In the genomic region with DNA sequence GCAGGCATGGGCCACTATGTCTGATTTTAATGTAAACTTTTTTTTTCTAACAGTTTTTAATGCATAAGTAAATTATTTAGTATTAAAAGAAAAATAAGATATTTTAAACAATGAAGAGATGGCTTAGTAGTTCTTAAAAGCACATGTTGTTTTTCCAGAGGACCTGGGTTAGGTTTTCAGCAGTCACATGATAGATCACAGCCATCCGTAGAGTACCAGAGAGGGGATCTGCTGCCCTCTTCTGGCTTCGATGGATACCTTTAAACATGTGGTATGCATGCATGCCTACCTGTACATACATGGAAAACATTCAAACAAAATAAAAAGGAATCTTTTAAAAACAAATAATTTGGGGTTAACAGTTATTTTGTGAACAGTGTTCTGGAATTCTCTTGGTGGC, we compare ENCODE assay signal across 9 mouse cellular contexts. TPM values are rescaled to one million over a fixed set of nuclear protein-coding genes. Genes with fewer than 3 reads are reported as not detected.
DNase-seq lines count a peak whose midpoint lies in the region; ATAC-seq and TF ChIP-seq lines count a peak whose summit lies in the region.
"Had no signal": no experiment of that assay in that cellular context is flagged by ENCODE, and none has a peak within 500 bp of the region (broad histone marks: within the 10 kb centered on the region; RNA-seq: fewer than 3 reads in every experiment).

No protein-coding gene starts in this region.

- H3K9me3 ChIP-seq in liver, embryonic 12.5 days (replicated peaks): no peaks in the 10 kb centered on the region
- no peaks in the 10 kb centered on the region for H3K9me3 ChIP-seq in liver, postnatal 0 days (ENCODE audit: low read length)

- H3K4me3 ChIP-seq in liver, adult 2 months (ENCODE audit: insufficient read depth, low read depth, low read length): no peak overlapping the region
- no peak overlapping the region for H3K4me3 ChIP-seq in liver, embryonic 12.5 days
- H3K4me3 ChIP-seq in liver, postnatal 0 days (ENCODE audit: low read depth, low read length): no peak overlapping the region

- ATAC-seq in liver, embryonic 12.5 days: no peak
- ATAC-seq in liver, postnatal 0 days: no peak

- peaks cover 9% of the 10 kb centered on the region for H3K36me3 ChIP-seq in liver, adult 2 months (ENCODE audit: control insufficient read depth, insufficient read depth, low read length)
- H3K36me3 ChIP-seq in liver, embryonic 12.5 days: peaks cover 60% of the 10 kb centered on the region
- peaks cover 24% of the 10 kb centered on the region for H3K36me3 ChIP-seq in liver, postnatal 0 days (replicated peaks; ENCODE audit: insufficient read depth, low read length)

- WGBS in liver, adult 2 months: 96% methylated on average over 2 of the region's 2 CpGs
- WGBS in liver, embryonic 12.5 days (ENCODE audit: insufficient replicate concordance): 72% methylated on average over 2 of the region's 2 CpGs
- WGBS in liver, postnatal 0 days (ENCODE audit: insufficient replicate concordance): 81% methylated on average over 2 of the region's 2 CpGs

- TF ChIP-seq POLR2A in liver, adult 2 months (IDR thresholded peaks at IDR 0.05; ENCODE audit: extremely low read depth, insufficient read depth, low read length): no peak

- 0 out of 2 replicates have a peak, but pooled peaks have one; percentile 28 for TF ChIP-seq CTCF in liver, adult 2 months (IDR thresholded peaks at IDR 0.05; ENCODE audit: low read depth, low read length)
- TF ChIP-seq CTCF in liver, postnatal 0 days (IDR thresholded peaks at IDR 0.05; ENCODE audit: low read depth): peak; percentile 56

- H3K79me2 ChIP-seq in liver, adult 2 months (ENCODE audit: control insufficient read depth, insufficient read depth, low read length): peaks cover 20% of the 10 kb centered on the region

- TF ChIP-seq EP300 in liver, postnatal 0 days (IDR thresholded peaks at IDR 0.05; ENCODE audit: low read depth): no peak

- no peaks in the 10 kb centered on the region for H3K27me3 ChIP-seq in liver, adult 2 months (ENCODE audit: control insufficient read depth, insufficient read depth, low read length)
- no peaks in the 10 kb centered on the region for H3K27me3 ChIP-seq in liver, embryonic 12.5 days (replicated peaks)
- H3K27me3 ChIP-seq in liver, postnatal 0 days (ENCODE audit: insufficient read depth, low read length): no peaks in the 10 kb centered on the region

- peaks cover 7% of the 10 kb centered on the region; the same call in 1 of the 2 replicates for H3K4me1 ChIP-seq in liver, adult 2 months (ENCODE audit: control insufficient read depth, insufficient read depth, low read length)
- H3K4me1 ChIP-seq in liver, embryonic 12.5 days: no peaks in the 10 kb centered on the region
- H3K4me1 ChIP-seq in liver, postnatal 0 days (ENCODE audit: insufficient read depth): no peaks in the 10 kb centered on the region

- no peak overlapping the region for H3K9ac ChIP-seq in liver, adult 2 months (ENCODE audit: low read depth, low read length)
- H3K9ac ChIP-seq in liver, embryonic 12.5 days: no peak overlapping the region
- no peak overlapping the region for H3K9ac ChIP-seq in liver, postnatal 0 days (replicated peaks)

- H3K4me2 ChIP-seq in liver, embryonic 12.5 days: no peak overlapping the region
- no peak overlapping the region for H3K4me2 ChIP-seq in liver, postnatal 0 days (ENCODE audit: low read depth, low read length)

- H3K27ac ChIP-seq in liver, adult 2 months (replicated peaks; ENCODE audit: insufficient read depth, low read depth, low read length): no peak overlapping the region
- H3K27ac ChIP-seq in liver, embryonic 12.5 days: no peak overlapping the region
- no peak overlapping the region for H3K27ac ChIP-seq in liver, postnatal 0 days (ENCODE audit: low read depth)

- no peak for DNase-seq in liver, adult 2 months (ENCODE audit: extremely low read depth, low read depth, low spot score)
- peak; percentile 34 for DNase-seq in CD4-positive helper T cell, adult 2 months (ENCODE audit: low read depth, low spot score)
- DNase-seq in ES-CJ7 (ENCODE audit: low read depth, low spot score): peak; percentile 73
- no peak for DNase-seq in liver, postnatal 0 days
- no peak for DNase-seq in layer of hippocampus, adult 9-10 months (ENCODE audit: low spot score)
- no peak for DNase-seq in left cerebral cortex, adult 11 months (ENCODE audit: low spot score)
- DNase-seq: kidney, postnatal 14 days; right cerebral cortex, postnatal 14 days had no signal

RNA-seq across cellular contexts. Expression of a gene that starts 45.9 kb away (rescaled TPM):
- 18.0 and 20.4 TPM in 2 replicates for total RNA-seq in liver, adult 2 months (2014; rRNA removed)
- polyA plus RNA-seq in liver, adult 2 months (2012; rRNA removed): 15.7 and 16.7 TPM in 2 replicates
- 39.2 and 40.1 TPM in 2 replicates for polyA plus RNA-seq in liver, embryonic 12.5 days (2016; fragmentation: Nextera tagmentation; extraction: Ambion mirVana)
- polyA plus RNA-seq in liver, postnatal 0 days (2015; fragmentation: Nextera tagmentation; extraction: Ambion mirVana): 20.7 and 22.4 TPM in 2 replicates

RNA-seq across cellular contexts. Expression of a gene that starts 52.1 kb away (rescaled TPM):
- 0.47 and 1.3 TPM in 2 replicates for total RNA-seq in liver, adult 2 months (2014; rRNA removed)
- 0.24 and 0.33 TPM in 2 replicates for polyA plus RNA-seq in liver, adult 2 months (2012; rRNA removed)
- 1.0 and 1.2 TPM in 2 replicates for polyA plus RNA-seq in liver, embryonic 12.5 days (2016; fragmentation: Nextera tagmentation; extraction: Ambion mirVana)
- polyA plus RNA-seq in liver, postnatal 0 days (2015; fragmentation: Nextera tagmentation; extraction: Ambion mirVana): 0.15 and 0.25 TPM in 2 replicates

Comparison
In these comparisons a context has a peak if more than half of its experiments do, and no peak if none do; other contexts are left out.
1. DNase-seq: peak in CD4-positive helper T cell, adult 2 months (single experiment) and ES-CJ7 (single experiment); none in liver, adult 2 months (single experiment), liver, postnatal 0 days (single experiment), layer of hippocampus, adult 9-10 months (single experiment) and left cerebral cortex, adult 11 months (single experiment).